Mouse (Mus musculus): Measurements from ENCODE around the gene Nkd1. TPM values are rescaled to one million over a fixed set of nuclear protein-coding genes. Genes with fewer than 3 reads are reported as not detected.

Nkd1 gene
- polyA plus RNA-seq, 1 experiment from 2014 or later: 66.4 TPM

DNA sequence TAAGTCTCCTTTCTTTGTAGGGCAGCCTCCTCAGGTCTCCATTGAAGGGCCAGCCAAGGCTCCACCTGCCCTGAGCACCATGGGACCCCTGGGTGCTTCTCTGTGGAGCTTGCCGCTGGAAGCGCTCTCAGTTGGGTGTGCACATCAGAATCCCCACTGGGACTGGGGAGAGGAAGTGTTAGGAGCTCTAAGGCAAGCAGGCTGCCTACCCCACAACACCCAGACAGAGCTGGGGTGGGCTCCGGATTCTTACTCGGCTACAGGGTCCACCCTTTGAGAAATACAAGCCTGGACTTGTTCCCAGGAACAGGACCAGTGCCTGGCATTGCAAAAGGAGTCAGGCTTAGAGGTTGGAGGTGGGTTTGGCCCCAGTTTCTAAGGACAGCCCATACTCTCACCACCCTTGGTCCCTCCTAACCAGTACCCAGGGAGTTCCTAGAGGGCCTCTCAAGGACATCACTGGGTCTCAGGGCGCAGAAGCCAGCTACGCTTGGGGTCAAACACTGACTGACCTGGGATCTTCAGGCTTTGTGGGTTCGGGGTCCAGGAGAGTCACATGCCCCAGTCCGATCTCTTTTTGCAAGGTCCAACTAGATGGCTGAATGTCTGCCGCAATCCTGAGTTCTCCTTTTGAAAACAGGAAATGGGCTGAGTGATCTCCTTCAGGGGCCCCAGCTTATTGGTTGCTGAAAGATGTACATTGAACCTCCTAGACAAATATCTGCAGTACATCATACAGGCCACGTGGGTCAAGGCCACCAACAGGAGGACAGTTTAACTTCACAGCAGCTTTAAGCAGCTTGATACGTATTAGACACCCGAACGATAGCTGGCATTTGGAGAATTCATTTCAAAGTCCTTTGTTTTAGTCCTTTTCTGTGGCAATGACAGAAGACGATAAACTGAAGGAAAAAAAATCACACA lies 114.6 kb downstream of the Nkd1 start, which contains the start of gene Snx20:
Gene Snx20 (minus strand): TSS at position 655 of the 924 bp plus-strand sequence.
- DNase-seq (no peak), ATAC-seq (ENCODE audit: low FRiP score, low TSS enrichment) (no peak)
- no peak within 1 kb of the TSS for H3K9ac ChIP-seq (replicated peaks; ENCODE audit: low read length)
- 89% methylated on average over 14 of the region's 14 CpGs for WGBS
- no peak within 1 kb of the TSS for H3K27ac ChIP-seq (replicated peaks; ENCODE audit: low read depth, low read length)
- no peaks in the 10 kb centered on the region for H3K4me1 ChIP-seq (ENCODE audit: control insufficient read depth, insufficient read depth, low read length)
- no peak within 1 kb of the TSS for H3K4me2 ChIP-seq (ENCODE audit: low read length)
- H3K27me3 ChIP-seq (ENCODE audit: control insufficient read depth, insufficient read depth, low read length): no peaks in the 10 kb centered on the region
- no peaks in the 10 kb centered on the region for H3K36me3 ChIP-seq (ENCODE audit: control insufficient read depth, insufficient read depth, low read length)
- no peak within 1 kb of the TSS for H3K4me3 ChIP-seq (replicated peaks; ENCODE audit: low read depth, low read length)
- H3K9me3 ChIP-seq (ENCODE audit: control insufficient read depth, low read length): no peaks in the 10 kb centered on the region

DNA sequence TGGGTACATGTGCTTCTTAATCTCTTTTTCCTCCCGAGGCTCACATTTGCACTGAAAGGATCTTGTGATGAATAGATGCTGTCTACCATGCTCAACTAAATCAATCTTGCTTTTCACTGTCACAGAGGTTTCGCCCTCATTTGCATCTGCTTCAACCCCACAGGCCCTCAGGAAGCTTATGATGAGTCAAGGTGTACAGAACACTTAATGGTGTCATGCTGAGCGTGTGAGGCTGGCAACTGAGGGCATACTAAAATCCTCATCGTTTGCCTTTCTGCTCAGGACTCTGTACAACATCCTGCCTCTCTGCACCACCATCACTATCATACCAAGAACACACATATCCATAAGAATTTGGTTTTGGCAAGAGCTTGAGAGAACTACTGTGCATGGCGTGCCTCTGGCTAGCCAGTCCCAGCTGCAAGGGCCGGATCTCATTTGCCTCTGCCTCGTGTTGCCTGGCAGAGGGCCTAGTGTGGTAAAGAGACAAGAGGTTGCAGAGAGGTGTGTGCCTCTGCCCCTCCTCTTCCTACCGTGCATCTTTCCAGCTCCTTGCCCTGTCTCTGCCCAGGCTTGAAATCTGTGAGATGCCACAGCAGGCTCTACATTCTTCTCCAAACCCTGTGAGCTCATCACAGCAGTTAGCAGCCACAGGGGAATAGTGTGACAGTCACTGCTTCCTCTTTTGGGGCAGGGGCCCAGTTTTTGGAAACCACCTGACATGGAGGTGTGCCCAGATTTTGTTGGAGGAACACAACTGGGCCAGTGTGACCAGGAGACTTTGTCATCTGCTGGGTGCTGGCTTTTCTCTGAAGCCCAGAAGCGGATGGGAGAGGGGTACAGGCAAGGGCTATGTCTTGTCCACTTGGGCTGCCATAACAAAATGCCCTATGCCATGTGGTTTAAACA lies 116.2 kb downstream of the Nkd1 start:
- H3K4me1 ChIP-seq (ENCODE audit: control insufficient read depth, insufficient read depth, low read length): no peaks in the 10 kb centered on the region
- WGBS: 69% methylated on average over 9 of the region's 9 CpGs
- H3K4me2 ChIP-seq (ENCODE audit: low read length): no peak overlapping the region
- no peaks in the 10 kb centered on the region for H3K27me3 ChIP-seq (ENCODE audit: control insufficient read depth, insufficient read depth, low read length)
- no peak overlapping the region for H3K4me3 ChIP-seq (replicated peaks; ENCODE audit: low read depth, low read length)
- H3K27ac ChIP-seq (replicated peaks; ENCODE audit: low read depth, low read length): no peak overlapping the region
- no peaks in the 10 kb centered on the region for H3K9me3 ChIP-seq (ENCODE audit: control insufficient read depth, low read length)
- no peak overlapping the region for H3K9ac ChIP-seq (replicated peaks; ENCODE audit: low read length)
- no peak for ATAC-seq (ENCODE audit: low FRiP score, low TSS enrichment)
- no peak for DNase-seq
- H3K36me3 ChIP-seq (ENCODE audit: control insufficient read depth, insufficient read depth, low read length): no peaks in the 10 kb centered on the region

DNA sequence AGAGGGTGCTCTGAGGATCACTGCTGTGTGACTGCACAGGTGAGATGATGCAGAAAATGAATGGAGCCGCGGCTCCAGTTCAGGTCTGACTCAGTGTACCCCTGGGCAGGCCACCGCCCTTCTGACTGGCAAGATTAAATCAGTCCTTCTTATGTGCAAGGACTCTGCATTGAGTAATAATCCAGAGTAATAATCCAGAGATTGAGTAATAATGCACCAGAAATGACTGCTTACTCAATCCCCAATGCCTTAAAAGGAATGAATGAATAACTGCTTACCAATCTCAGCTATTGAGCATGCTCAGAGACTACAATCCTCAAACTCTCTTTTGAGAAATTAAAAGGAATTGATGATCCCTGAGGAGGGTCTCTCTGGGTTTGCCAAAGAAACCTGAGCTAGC lies 117.8 kb downstream of the Nkd1 start:
- WGBS: 94% methylated on average over 3 of the region's 3 CpGs
- no peak overlapping the region for H3K4me2 ChIP-seq (ENCODE audit: low read length)
- ATAC-seq (ENCODE audit: low FRiP score, low TSS enrichment): no peak

DNA sequence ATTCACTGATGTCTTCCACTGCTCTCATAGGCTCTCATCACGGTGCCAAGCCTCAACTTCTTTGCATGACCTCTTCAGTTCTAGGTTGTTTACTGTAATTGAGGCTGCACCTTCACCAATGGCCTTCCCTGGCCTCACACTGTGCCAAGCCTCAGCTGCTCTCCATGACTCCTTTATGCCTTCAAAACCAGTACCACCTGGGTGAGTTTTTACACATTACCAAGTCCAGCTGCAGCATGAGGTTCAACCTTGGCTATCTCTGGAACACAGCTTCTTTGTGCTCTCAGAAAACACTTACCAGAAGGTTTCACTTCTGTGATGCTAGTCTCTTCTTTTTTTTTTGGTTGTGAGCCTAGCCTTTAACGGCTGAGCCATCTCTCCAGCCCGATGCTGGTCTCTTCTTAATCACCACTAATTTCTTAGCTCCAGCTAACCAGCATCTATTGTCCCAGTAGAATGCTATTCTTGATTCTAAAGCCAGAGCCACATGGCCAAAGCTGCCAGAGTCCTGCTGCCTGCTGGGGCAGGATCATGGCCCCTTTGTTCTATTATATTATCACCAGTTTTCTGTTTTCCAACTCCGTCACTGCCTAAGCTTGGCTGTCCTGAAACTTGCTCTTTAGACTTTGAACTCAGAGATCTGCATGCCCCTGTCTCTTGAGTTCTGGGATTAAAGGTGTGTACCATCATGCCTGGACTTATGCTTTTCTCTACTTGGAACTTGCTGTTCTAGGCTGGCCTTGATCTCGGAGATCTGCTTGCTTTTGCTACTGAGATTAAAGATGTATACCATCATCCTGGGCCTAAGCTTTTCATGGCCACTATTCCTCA lies 121.8 kb downstream of the Nkd1 start:
- 63% methylated on average over 5 of the region's 5 CpGs for WGBS
- H3K27ac ChIP-seq (replicated peaks; ENCODE audit: low read depth, low read length): no peak overlapping the region
- DNase-seq: no peak
- no peak overlapping the region for H3K4me3 ChIP-seq (replicated peaks; ENCODE audit: low read depth, low read length)
- H3K4me1 ChIP-seq (ENCODE audit: control insufficient read depth, insufficient read depth, low read length): peaks cover 3% of the 10 kb centered on the region; the same call in 1 of the 2 replicates
- no peak for ATAC-seq (ENCODE audit: low FRiP score, low TSS enrichment)
- no peaks in the 10 kb centered on the region for H3K36me3 ChIP-seq (ENCODE audit: control insufficient read depth, insufficient read depth, low read length)
- no peaks in the 10 kb centered on the region for H3K9me3 ChIP-seq (ENCODE audit: control insufficient read depth, low read length)
- H3K4me2 ChIP-seq (ENCODE audit: low read length): no peak overlapping the region
- H3K9ac ChIP-seq (replicated peaks; ENCODE audit: low read length): no peak overlapping the region
- 0 out of 2 replicates have a peak, but pooled peaks cover 3% of the 10 kb centered on the region for H3K27me3 ChIP-seq (ENCODE audit: control insufficient read depth, insufficient read depth, low read length)

More for the DNA sequence above, 117.8 kb downstream of the Nkd1 start:
- Histone ChIP-seq H3K4me3 (replicated peaks; ENCODE audit: low read depth, low read length) (no peak overlapping the region), H3K36me3 (ENCODE audit: control insufficient read depth, insufficient read depth, low read length) (no peaks in the 10 kb centered on the region), H3K27me3 (ENCODE audit: control insufficient read depth, insufficient read depth, low read length) (no peaks in the 10 kb centered on the region), H3K9ac (replicated peaks; ENCODE audit: low read length) (no peak overlapping the region), H3K4me1 (ENCODE audit: control insufficient read depth, insufficient read depth, low read length) (no peaks in the 10 kb centered on the region), H3K9me3 (ENCODE audit: control insufficient read depth, low read length) (no peaks in the 10 kb centered on the region), H3K27ac (replicated peaks; ENCODE audit: low read depth, low read length) (no peak overlapping the region)
- no peak for DNase-seq

Other genes with a start within 250 kb of the Nkd1 start
- gene Adcy7, start 249.0 kb upstream of the Nkd1 start, polyA plus RNA-seq (2014; fragmentation: Nextera tagmentation; extraction: Ambion mirVana): 1.8 and 2.6 TPM in 2 replicates
- gene Brd7, start 159.2 kb upstream of the Nkd1 start, polyA plus RNA-seq (2014; fragmentation: Nextera tagmentation; extraction: Ambion mirVana): 60.3 and 82.5 TPM in 2 replicates
- 0.82 and 1.1 TPM in 2 replicates for gene Snx20, start 114.8 kb downstream of the Nkd1 start, polyA plus RNA-seq (2014; fragmentation: Nextera tagmentation; extraction: Ambion mirVana)
- gene Nod2, start 126.0 kb downstream of the Nkd1 start, polyA plus RNA-seq (2014; fragmentation: Nextera tagmentation; extraction: Ambion mirVana): 0.07 TPM in 2 replicates
- 19.0 and 21.1 TPM in 2 replicates for gene Cyld, start 175.7 kb downstream of the Nkd1 start, polyA plus RNA-seq (2014; fragmentation: Nextera tagmentation; extraction: Ambion mirVana)